12 mouse cellular contexts compared by ENCODE assay signal in genomic region chr3:121159566-121159965, GRCm38 (mm10). TPM values are rescaled to one million over a fixed set of nuclear protein-coding genes. Genes with fewer than 3 reads are reported as not detected.
DNase-seq lines count a peak whose midpoint lies in the region; ATAC-seq and TF ChIP-seq lines count a peak whose summit lies in the region.
"Had no signal": no experiment of that assay in that cellular context is flagged by ENCODE, and none has a peak within 500 bp of the region (broad histone marks: within the 10 kb centered on the region; RNA-seq: fewer than 3 reads in every experiment).

No protein-coding gene starts in this region.

- H3K36me3 ChIP-seq in hindbrain, embryonic 15.5 days = no peaks in the 10 kb centered on the region
- H3K36me3 ChIP-seq in heart, embryonic 12.5 days = no peaks in the 10 kb centered on the region
- H3K36me3 ChIP-seq: heart, embryonic 10.5 days; intestine, embryonic 15.5 days; lung, embryonic 15.5 days had no signal

- no peaks in the 10 kb centered on the region for H3K9me3 ChIP-seq in hindbrain, embryonic 15.5 days
- H3K9me3 ChIP-seq in heart, embryonic 12.5 days (replicated peaks) = no peaks in the 10 kb centered on the region
- H3K9me3 ChIP-seq: heart, embryonic 10.5 days; intestine, embryonic 15.5 days; lung, embryonic 15.5 days had no signal

- peak overlapping the region; percentile 89 for H3K27ac ChIP-seq in layer of hippocampus, adult 2 months
- no peak overlapping the region for H3K27ac ChIP-seq in hindbrain, embryonic 15.5 days (replicated peaks)
- H3K27ac ChIP-seq in heart, embryonic 12.5 days (ENCODE audit: poor library complexity, severe bottlenecking) = no peak overlapping the region
- H3K27ac ChIP-seq: heart, embryonic 10.5 days; intestine, embryonic 15.5 days; lung, embryonic 15.5 days had no signal

- TF ChIP-seq CTCF in layer of hippocampus, adult 2 months (conservative IDR thresholded peaks at IDR 0.05) = peak; percentile 11; the same call in 1 of the 2 replicates
- TF ChIP-seq CTCF in brain, embryonic 14.5 days (IDR thresholded peaks at IDR 0.05; ENCODE audit: borderline replicate concordance, extremely low read depth, insufficient read depth, insufficient read length) = no peak

- H3K4me2 ChIP-seq in hindbrain, embryonic 15.5 days = no peak overlapping the region
- no peak overlapping the region for H3K4me2 ChIP-seq in heart, embryonic 12.5 days
- H3K4me2 ChIP-seq: intestine, embryonic 15.5 days had no signal

- DNase-seq in layer of hippocampus, adult 2 months (ENCODE audit: low spot score in 2 of 2) = no peak
- DNase-seq in layer of hippocampus, adult 9-10 months (ENCODE audit: low spot score) = no peak
- DNase-seq in brain, embryonic 14.5 days (ENCODE audit: low read depth) = peak; percentile 48
- peak; percentile 81 to 89 for DNase-seq in cerebellum, postnatal 14 days
- DNase-seq in urinary bladder, postnatal 10 days (ENCODE audit: low spot score) = no peak
- no peak for DNase-seq in right cerebral cortex, postnatal 36 days (ENCODE audit: low spot score in 2 of 2)
- DNase-seq: kidney, postnatal 36 days had no signal

- WGBS in hindbrain, embryonic 15.5 days = 72% methylated on average over 10 of the region's 10 CpGs
- WGBS in heart, embryonic 12.5 days = 74% methylated on average over 10 of the region's 10 CpGs

- no peak overlapping the region for H3K9ac ChIP-seq in hindbrain, embryonic 15.5 days
- no peak overlapping the region for H3K9ac ChIP-seq in heart, embryonic 12.5 days
- H3K9ac ChIP-seq: intestine, embryonic 15.5 days; lung, embryonic 15.5 days had no signal

- peaks cover 16% of the 10 kb centered on the region for H3K4me1 ChIP-seq in hindbrain, embryonic 15.5 days (replicated peaks)
- H3K4me1 ChIP-seq in heart, embryonic 12.5 days (replicated peaks) = no peaks in the 10 kb centered on the region
- H3K4me1 ChIP-seq: heart, embryonic 10.5 days; intestine, embryonic 15.5 days had no signal

- no peaks in the 10 kb centered on the region for H3K27me3 ChIP-seq in hindbrain, embryonic 15.5 days
- H3K27me3 ChIP-seq in heart, embryonic 12.5 days (replicated peaks) = no peaks in the 10 kb centered on the region
- H3K27me3 ChIP-seq: intestine, embryonic 15.5 days; lung, embryonic 15.5 days had no signal

- H3K4me3 ChIP-seq in layer of hippocampus, adult 2 months = peak overlapping the region; percentile 48
- no peak overlapping the region for H3K4me3 ChIP-seq in hindbrain, embryonic 15.5 days
- no peak overlapping the region for H3K4me3 ChIP-seq in heart, embryonic 12.5 days
- H3K4me3 ChIP-seq: heart, embryonic 10.5 days; intestine, embryonic 15.5 days; lung, embryonic 15.5 days had no signal

- peak; percentile 39; the same call in 1 of the 2 replicates for ATAC-seq in hindbrain, embryonic 15.5 days (ENCODE audit: low FRiP score, low read depth)
- no peak for ATAC-seq in heart, embryonic 12.5 days (ENCODE audit: insufficient number of reproducible peaks, low FRiP score)
- ATAC-seq: intestine, embryonic 15.5 days had no signal

- no peak for TF ChIP-seq POLR2A in brain, embryonic 14.5 days (IDR thresholded peaks at IDR 0.05; ENCODE audit: borderline replicate concordance, extremely low read depth, insufficient read depth, insufficient read length, poor library complexity, severe bottlenecking)

RNA-seq across cellular contexts. Expression of gene Rwdd3, which starts 11.9 kb away (rescaled TPM):
- total RNA-seq in layer of hippocampus, adult 2 months (2021) = 10 to 100 TPM; 26.3 to 31.2 TPM
- 7.2 and 8.6 TPM in 2 replicates for polyA plus RNA-seq in brain, embryonic 14.5 days (2012; rRNA removed)
- polyA plus RNA-seq in hindbrain, embryonic 15.5 days (2015; fragmentation: Nextera tagmentation; extraction: Ambion mirVana) = 6.6 and 7.4 TPM in 2 replicates
- 4.1 and 5.2 TPM in 2 replicates for polyA plus RNA-seq in heart, embryonic 12.5 days (2016; fragmentation: Nextera tagmentation; extraction: Ambion mirVana)

Comparison
In these comparisons a context has a peak if more than half of its experiments do, and no peak if none do; other contexts are left out.
1. DNase-seq: peak in brain, embryonic 14.5 days (single experiment) and cerebellum, postnatal 14 days (2 of 2); none in layer of hippocampus, adult 2 months (0 of 2), layer of hippocampus, adult 9-10 months (single experiment), urinary bladder, postnatal 10 days (single experiment) and right cerebral cortex, postnatal 36 days (0 of 2).